Mouse (Mus musculus) myocyte (in vitro differentiated cells): ENCODE measurements around the gene Vti1a.

Experiments
- MAX ChIP-seq: IDR thresholded peaks from one replicate; pipeline ENCODE4 v1.6.1; 2011; ENCODE audit warnings: low read depth, mild to moderate bottlenecking, control low read depth
- MYOD1 ChIP-seq, 3 experiments: IDR thresholded peaks; one replicate each; pipeline ENCODE4 v1.6.1; 2011; ENCODE audit warnings: control low read depth in 2 of 3, low read depth in 2 of 3, mild to moderate bottlenecking in 2 of 3, moderate library complexity in 1 of 3; ENCODE audit not compliant: insufficient read length in 2 of 3, control insufficient read depth in 1 of 3
- POLR2A ChIP-seq: IDR thresholded peaks from one replicate; pipeline ENCODE4 v1.6.1; 2011; ENCODE audit warnings: low read depth, mild to moderate bottlenecking, control low read depth, moderate library complexity; ENCODE audit not compliant: insufficient read length
- POLR2AphosphoS2 ChIP-seq: IDR thresholded peaks from one replicate; pipeline ENCODE4 v1.6.1; 2011; ENCODE audit warnings: low read depth, control low read depth; ENCODE audit not compliant: insufficient read length
- TCF12 ChIP-seq: IDR thresholded peaks from one replicate; pipeline ENCODE4 v1.6.1; 2011; ENCODE audit warnings: mild to moderate bottlenecking, control low read depth; ENCODE audit not compliant: poor library complexity, insufficient read depth, severe bottlenecking
- TCF3 ChIP-seq: IDR thresholded peaks from one replicate; pipeline ENCODE4 v1.6.1; 2011; ENCODE audit warnings: low read depth, control low read depth; ENCODE audit not compliant: insufficient read length

DNA sequence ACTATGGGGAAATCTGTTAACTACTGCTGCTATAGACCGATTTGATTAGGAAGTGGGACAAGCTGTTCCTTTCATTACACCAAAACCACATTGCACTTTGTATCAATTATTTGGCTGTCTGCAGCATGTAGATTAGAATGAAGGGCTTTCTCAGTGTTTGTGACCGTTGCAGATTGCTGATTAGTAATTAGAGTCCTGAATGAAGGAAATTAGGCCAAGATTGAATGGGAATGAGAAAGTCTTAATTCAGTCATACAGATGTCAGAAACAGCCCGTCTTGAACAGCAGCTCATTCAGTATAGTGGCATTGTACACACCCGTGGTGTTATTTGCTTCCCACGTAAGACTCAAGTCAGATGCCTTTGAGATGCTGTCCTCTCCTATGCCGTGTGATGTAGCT, 60.2 kb downstream of the Vti1a start:
- TF ChIP-seq MAX = no peak
- TF ChIP-seq TCF12 = no peak
- no peak for TF ChIP-seq MYOD1 (IDR thresholded peaks at IDR 0.05; ENCODE audit: control insufficient read depth in 1 of 3, insufficient read length in 2 of 3, low read depth in 2 of 3)
- TF ChIP-seq POLR2AphosphoS2 = no peak
- no peak for TF ChIP-seq POLR2A
- no peak for TF ChIP-seq TCF3
